Mouse (Mus musculus): Measurements from ENCODE around the gene Nhs.

DNA sequence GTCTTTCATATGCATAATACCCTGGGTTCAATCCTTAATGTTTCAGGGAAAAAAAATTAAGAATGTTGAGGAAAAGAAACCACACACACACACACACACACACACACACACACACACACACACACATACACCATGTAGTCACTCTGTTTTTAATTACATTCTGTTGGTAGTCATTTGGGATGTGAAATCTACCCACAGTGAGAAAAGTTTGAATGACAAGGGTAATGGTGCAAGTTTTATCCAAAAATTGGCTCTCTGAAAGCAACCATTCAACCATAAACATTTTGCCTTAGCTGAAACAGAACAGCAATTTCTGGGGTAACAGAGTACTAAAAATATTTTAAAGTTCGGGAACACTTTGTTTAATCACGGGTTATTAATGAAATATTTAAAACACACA, 303.9 kb downstream of the Nhs start:
- TF ChIP-seq CTCF (IDR thresholded peaks at IDR 0.05; ENCODE audit: borderline replicate concordance, insufficient read depth, low read depth, low read length) (no peak), POLR2A (IDR thresholded peaks at IDR 0.05; ENCODE audit: borderline replicate concordance, insufficient read depth, low read length) (no peak)

Measured in cerebellum, adult 2 months (tissue).